Mouse (Mus musculus): ENCODE results near the gene Tmem255b. TPM values are rescaled to one million over a fixed set of nuclear protein-coding genes. Genes with fewer than 3 reads are reported as not detected.
A peak's percentile ranks its signal among the peaks of the same experiment; 100 is the strongest.

Gene Tmem255b
- polyA plus RNA-seq, 1 experiment from 2014 or later: 5.8 TPM

GRCm38 (mm10) chr8:13465324-13465723 is 30.3 kb downstream of the Tmem255b start:
- H3K4me2 ChIP-seq (replicated peaks; ENCODE audit: low read depth): no peak overlapping the region
- 60% methylated on average over 7 of the region's 7 CpGs for WGBS
- no peaks in the 10 kb centered on the region for H3K9me3 ChIP-seq (ENCODE audit: control insufficient read depth)
- no peak for ATAC-seq
- TF ChIP-seq CTCF (IDR thresholded peaks at IDR 0.05; ENCODE audit: low read depth): no peak
- no peak overlapping the region for H3K27ac ChIP-seq (ENCODE audit: low read depth, low read length)
- no peak overlapping the region for H3K9ac ChIP-seq (ENCODE audit: low read depth, low read length)
- H3K27me3 ChIP-seq (replicated peaks; ENCODE audit: control insufficient read depth, insufficient read depth, low read length): no peaks in the 10 kb centered on the region
- H3K36me3 ChIP-seq (ENCODE audit: control insufficient read depth, insufficient read depth): peaks cover 44% of the 10 kb centered on the region
- no peaks in the 10 kb centered on the region for H3K4me1 ChIP-seq (replicated peaks; ENCODE audit: control insufficient read depth, insufficient read depth, low read length)
- no peak overlapping the region for H3K4me3 ChIP-seq (ENCODE audit: low read depth, low read length)

- no peak for ATAC-seq
- no peak overlapping the region for H3K4me2 ChIP-seq (replicated peaks; ENCODE audit: low read depth)
- H3K9ac ChIP-seq (ENCODE audit: low read depth, low read length): no peak overlapping the region
- H3K27me3 ChIP-seq (replicated peaks; ENCODE audit: control insufficient read depth, insufficient read depth, low read length): no peaks in the 10 kb centered on the region
- no peaks in the 10 kb centered on the region for H3K9me3 ChIP-seq (ENCODE audit: control insufficient read depth)
- peaks cover 56% of the 10 kb centered on the region for H3K36me3 ChIP-seq (ENCODE audit: control insufficient read depth, insufficient read depth)
- WGBS: 64% methylated on average over 5 of the region's 5 CpGs
- peak; percentile 64 for TF ChIP-seq CTCF (IDR thresholded peaks at IDR 0.05; ENCODE audit: low read depth)
- no peak overlapping the region for H3K27ac ChIP-seq (ENCODE audit: low read depth, low read length)
- H3K4me1 ChIP-seq (replicated peaks; ENCODE audit: control insufficient read depth, insufficient read depth, low read length): no peaks in the 10 kb centered on the region
- no peak overlapping the region for H3K4me3 ChIP-seq (ENCODE audit: low read depth, low read length)
Measured at GRCm38 (mm10) chr8:13466989-13467388, 32.0 kb downstream of the Tmem255b start.

- TF ChIP-seq CTCF (IDR thresholded peaks at IDR 0.05; ENCODE audit: low read depth): no peak
- no peak overlapping the region for H3K27ac ChIP-seq (ENCODE audit: low read depth, low read length)
- H3K27me3 ChIP-seq (replicated peaks; ENCODE audit: control insufficient read depth, insufficient read depth, low read length): no peaks in the 10 kb centered on the region
- no peak overlapping the region for H3K4me3 ChIP-seq (ENCODE audit: low read depth, low read length)
- no peak for ATAC-seq
- H3K36me3 ChIP-seq (ENCODE audit: control insufficient read depth, insufficient read depth): peaks cover 70% of the 10 kb centered on the region
- no peaks in the 10 kb centered on the region for H3K4me1 ChIP-seq (replicated peaks; ENCODE audit: control insufficient read depth, insufficient read depth, low read length)
- no peak overlapping the region for H3K9ac ChIP-seq (ENCODE audit: low read depth, low read length)
- H3K4me2 ChIP-seq (replicated peaks; ENCODE audit: low read depth): no peak overlapping the region
- H3K9me3 ChIP-seq (ENCODE audit: control insufficient read depth): no peaks in the 10 kb centered on the region
- 81% methylated on average over 9 of the region's 9 CpGs for WGBS
Measured at GRCm38 (mm10) chr8:13468737-13469136, 33.7 kb downstream of the Tmem255b start.

GRCm38 (mm10) chr8:13471484-13471883 is 36.5 kb downstream of the Tmem255b start:
- Histone ChIP-seq H3K27me3 (replicated peaks; ENCODE audit: control insufficient read depth, insufficient read depth, low read length) (no peaks in the 10 kb centered on the region), H3K4me1 (replicated peaks; ENCODE audit: control insufficient read depth, insufficient read depth, low read length) (no peaks in the 10 kb centered on the region), H3K36me3 (ENCODE audit: control insufficient read depth, insufficient read depth) (peaks cover 81% of the 10 kb centered on the region), H3K9me3 (ENCODE audit: control insufficient read depth) (no peaks in the 10 kb centered on the region), H3K9ac (ENCODE audit: low read depth, low read length) (no peak overlapping the region), H3K4me2 (replicated peaks; ENCODE audit: low read depth) (no peak overlapping the region), H3K4me3 (ENCODE audit: low read depth, low read length) (no peak overlapping the region), H3K27ac (ENCODE audit: low read depth, low read length) (no peak overlapping the region)
- TF ChIP-seq CTCF (IDR thresholded peaks at IDR 0.05; ENCODE audit: low read depth): no peak
- WGBS: 83% methylated on average over 11 of the region's 11 CpGs
- no peak for ATAC-seq

- H3K4me3 ChIP-seq (ENCODE audit: low read depth, low read length): no peak overlapping the region
- H3K36me3 ChIP-seq (ENCODE audit: control insufficient read depth, insufficient read depth): peaks cover 81% of the 10 kb centered on the region
- no peaks in the 10 kb centered on the region for H3K27me3 ChIP-seq (replicated peaks; ENCODE audit: control insufficient read depth, insufficient read depth, low read length)
- H3K9me3 ChIP-seq (ENCODE audit: control insufficient read depth): no peaks in the 10 kb centered on the region
- no peak overlapping the region for H3K4me2 ChIP-seq (replicated peaks; ENCODE audit: low read depth)
- no peak for TF ChIP-seq CTCF (IDR thresholded peaks at IDR 0.05; ENCODE audit: low read depth)
- 62% methylated on average over 7 of the region's 7 CpGs for WGBS
- no peak for ATAC-seq
- H3K9ac ChIP-seq (ENCODE audit: low read depth, low read length): no peak overlapping the region
- no peak overlapping the region for H3K27ac ChIP-seq (ENCODE audit: low read depth, low read length)
- H3K4me1 ChIP-seq (replicated peaks; ENCODE audit: control insufficient read depth, insufficient read depth, low read length): no peaks in the 10 kb centered on the region
Measured at GRCm38 (mm10) chr8:13472284-13472683, 37.3 kb downstream of the Tmem255b start.

GRCm38 (mm10) chr8:13475892-13476291 is 40.9 kb downstream of the Tmem255b start:
- H3K4me1 ChIP-seq (replicated peaks; ENCODE audit: control insufficient read depth, insufficient read depth, low read length): no peaks in the 10 kb centered on the region
- peak; percentile 54 for TF ChIP-seq CTCF (IDR thresholded peaks at IDR 0.05; ENCODE audit: low read depth)
- no peaks in the 10 kb centered on the region for H3K9me3 ChIP-seq (ENCODE audit: control insufficient read depth)
- no peak overlapping the region for H3K4me3 ChIP-seq (ENCODE audit: low read depth, low read length)
- no peak overlapping the region for H3K4me2 ChIP-seq (replicated peaks; ENCODE audit: low read depth)
- H3K9ac ChIP-seq (ENCODE audit: low read depth, low read length): no peak overlapping the region
- ATAC-seq: no peak
- H3K27me3 ChIP-seq (replicated peaks; ENCODE audit: control insufficient read depth, insufficient read depth, low read length): no peaks in the 10 kb centered on the region
- H3K36me3 ChIP-seq (ENCODE audit: control insufficient read depth, insufficient read depth): peaks cover 63% of the 10 kb centered on the region
- WGBS: 56% methylated on average over 9 of the region's 9 CpGs
- no peak overlapping the region for H3K27ac ChIP-seq (ENCODE audit: low read depth, low read length)

GRCm38 (mm10) chr8:13481089-13481554 is 46.1 kb downstream of the Tmem255b start:
- Histone ChIP-seq H3K4me3 (ENCODE audit: low read depth, low read length) (no peak overlapping the region), H3K27me3 (replicated peaks; ENCODE audit: control insufficient read depth, insufficient read depth, low read length) (no peaks in the 10 kb centered on the region), H3K9ac (ENCODE audit: low read depth, low read length) (no peak overlapping the region), H3K27ac (ENCODE audit: low read depth, low read length) (no peak overlapping the region), H3K36me3 (ENCODE audit: control insufficient read depth, insufficient read depth) (peaks cover 46% of the 10 kb centered on the region), H3K4me1 (replicated peaks; ENCODE audit: control insufficient read depth, insufficient read depth, low read length) (no peaks in the 10 kb centered on the region), H3K4me2 (replicated peaks; ENCODE audit: low read depth) (no peak overlapping the region), H3K9me3 (ENCODE audit: control insufficient read depth) (no peaks in the 10 kb centered on the region)
- 62% methylated on average over 7 of the region's 7 CpGs for WGBS
- no peak for TF ChIP-seq CTCF (IDR thresholded peaks at IDR 0.05; ENCODE audit: low read depth)
- ATAC-seq: no peak

Data from intestine, postnatal 0 days (tissue).